Comparison of ENCODE assay signal across 8 mouse cellular contexts in the genomic region with DNA sequence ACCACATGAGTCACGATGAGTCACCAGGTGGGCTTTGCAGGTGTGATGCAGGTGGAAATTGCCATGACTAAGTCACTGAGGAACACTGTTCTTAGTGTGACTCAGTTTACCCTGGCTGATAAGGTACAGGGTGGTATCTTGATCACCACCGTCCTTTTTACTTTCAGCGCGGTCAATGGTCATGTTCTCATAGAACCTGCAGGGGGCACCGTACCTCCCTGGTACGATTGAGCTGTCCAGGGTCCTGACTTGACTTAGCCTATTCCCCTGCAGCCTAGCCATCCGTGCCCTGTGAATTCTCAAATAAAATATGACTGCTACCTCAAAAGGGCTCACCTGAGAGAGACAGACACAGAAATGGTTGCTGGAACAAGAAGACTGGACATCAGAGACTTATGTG. TPM values are rescaled to one million over a fixed set of nuclear protein-coding genes. Genes with fewer than 3 reads are reported as not detected.
DNase-seq lines count a peak whose midpoint lies in the region; ATAC-seq and TF ChIP-seq lines count a peak whose summit lies in the region.

No protein-coding gene starts in this region.

- H3K4me3 ChIP-seq in forebrain, embryonic 10.5 days: no peak overlapping the region
- no peak overlapping the region for H3K4me3 ChIP-seq in forebrain, embryonic 13.5 days
- no peak overlapping the region for H3K4me3 ChIP-seq in lung, embryonic 14.5 days (ENCODE audit: low read depth, low read length)

- peak; percentile 58 for DNase-seq in forebrain, embryonic 10.5 days (ENCODE audit: extremely low spot score, low spot score)
- peak; percentile 20 for DNase-seq in ovary, postnatal 10 days (ENCODE audit: low spot score)
- DNase-seq in ovary, adult 18-20 months (ENCODE audit: low spot score): no peak
- peak; percentile 85 for DNase-seq in forelimb bud, embryonic 11.5 days (ENCODE audit: low read depth, low spot score)
- DNase-seq in lung, embryonic 14.5 days: peak; percentile 93
- DNase-seq in thymus, postnatal 4 days: peak; percentile 75
- DNase-seq in frontal cortex, postnatal 25 days (ENCODE audit: low spot score in 2 of 2): no peak

- no peak overlapping the region for H3K27ac ChIP-seq in forebrain, embryonic 10.5 days
- no peak overlapping the region for H3K27ac ChIP-seq in forebrain, embryonic 13.5 days
- no peak overlapping the region for H3K27ac ChIP-seq in lung, embryonic 14.5 days (ENCODE audit: low read depth)

- H3K9ac ChIP-seq in forebrain, embryonic 13.5 days: no peak overlapping the region
- H3K9ac ChIP-seq in lung, embryonic 14.5 days: no peak overlapping the region

- no peaks in the 10 kb centered on the region for H3K9me3 ChIP-seq in forebrain, embryonic 10.5 days
- H3K9me3 ChIP-seq in forebrain, embryonic 13.5 days (replicated peaks): no peaks in the 10 kb centered on the region
- no peaks in the 10 kb centered on the region for H3K9me3 ChIP-seq in lung, embryonic 14.5 days (ENCODE audit: low read depth, low read length)

- peak; percentile 95 for TF ChIP-seq CTCF in lung, embryonic 14.5 days (IDR thresholded peaks at IDR 0.05; ENCODE audit: low read depth)

- H3K27me3 ChIP-seq in forebrain, embryonic 10.5 days (ENCODE audit: poor library complexity, severe bottlenecking): peaks cover 83% of the 10 kb centered on the region
- H3K27me3 ChIP-seq in forebrain, embryonic 13.5 days: peaks cover 62% of the 10 kb centered on the region
- peaks cover 49% of the 10 kb centered on the region for H3K27me3 ChIP-seq in lung, embryonic 14.5 days (ENCODE audit: insufficient read depth, low read length)

- 11% methylated on average over 7 of the region's 7 CpGs for WGBS in forebrain, embryonic 10.5 days
- WGBS in forebrain, embryonic 13.5 days: 15% methylated on average over 7 of the region's 7 CpGs
- 11% methylated on average over 7 of the region's 7 CpGs for WGBS in lung, embryonic 14.5 days

- H3K4me2 ChIP-seq in forebrain, embryonic 13.5 days: no peak overlapping the region
- no peak overlapping the region for H3K4me2 ChIP-seq in lung, embryonic 14.5 days

- H3K4me1 ChIP-seq in forebrain, embryonic 10.5 days: peaks cover 38% of the 10 kb centered on the region
- peaks cover 35% of the 10 kb centered on the region for H3K4me1 ChIP-seq in forebrain, embryonic 13.5 days
- no peaks in the 10 kb centered on the region for H3K4me1 ChIP-seq in lung, embryonic 14.5 days (ENCODE audit: insufficient read depth)

- no peaks in the 10 kb centered on the region for H3K36me3 ChIP-seq in forebrain, embryonic 10.5 days (replicated peaks)
- no peaks in the 10 kb centered on the region for H3K36me3 ChIP-seq in forebrain, embryonic 13.5 days (ENCODE audit: poor library complexity, severe bottlenecking)
- no peaks in the 10 kb centered on the region for H3K36me3 ChIP-seq in lung, embryonic 14.5 days (ENCODE audit: insufficient read depth)

- ATAC-seq in forebrain, embryonic 13.5 days: no peak
- ATAC-seq in lung, embryonic 14.5 days (ENCODE audit: insufficient read depth): no peak

RNA-seq across cellular contexts. Expression of a gene that starts 8.4 kb away (rescaled TPM):
- 4.5 TPM in 2 replicates for polyA plus RNA-seq in forebrain, embryonic 10.5 days (2016; fragmentation: Nextera tagmentation; extraction: Ambion mirVana)
- 10.6 and 12.0 TPM in 2 replicates for polyA plus RNA-seq in forebrain, embryonic 13.5 days (2015; fragmentation: Nextera tagmentation; extraction: Ambion mirVana)
- 26.2 and 29.6 TPM in 2 replicates for polyA plus RNA-seq in lung, embryonic 14.5 days (2014; fragmentation: Nextera tagmentation; extraction: Ambion mirVana)

RNA-seq across cellular contexts. Expression of a gene that starts 14.2 kb away (rescaled TPM):
- 5.0 and 6.9 TPM in 2 replicates for polyA plus RNA-seq in forebrain, embryonic 10.5 days (2016; fragmentation: Nextera tagmentation; extraction: Ambion mirVana)
- 8.0 and 8.3 TPM in 2 replicates for polyA plus RNA-seq in forebrain, embryonic 13.5 days (2015; fragmentation: Nextera tagmentation; extraction: Ambion mirVana)
- polyA plus RNA-seq in lung, embryonic 14.5 days (2014; fragmentation: Nextera tagmentation; extraction: Ambion mirVana): 27.3 TPM in 2 replicates

RNA-seq across cellular contexts. Expression of a gene that starts 21.0 kb away (rescaled TPM):
- polyA plus RNA-seq in forebrain, embryonic 10.5 days (2016; fragmentation: Nextera tagmentation; extraction: Ambion mirVana): 15.1 and 15.5 TPM in 2 replicates
- 19.1 and 20.4 TPM in 2 replicates for polyA plus RNA-seq in forebrain, embryonic 13.5 days (2015; fragmentation: Nextera tagmentation; extraction: Ambion mirVana)
- 46.0 and 53.0 TPM in 2 replicates for polyA plus RNA-seq in lung, embryonic 14.5 days (2014; fragmentation: Nextera tagmentation; extraction: Ambion mirVana)

RNA-seq across cellular contexts. Expression of a gene that starts 49.6 kb away (rescaled TPM):
- polyA plus RNA-seq in forebrain, embryonic 10.5 days (2016; fragmentation: Nextera tagmentation; extraction: Ambion mirVana): 0.46 and 0.60 TPM in 2 replicates
- polyA plus RNA-seq in forebrain, embryonic 13.5 days (2015; fragmentation: Nextera tagmentation; extraction: Ambion mirVana): 1.1 and 1.3 TPM in 2 replicates
- polyA plus RNA-seq in lung, embryonic 14.5 days (2014; fragmentation: Nextera tagmentation; extraction: Ambion mirVana): 0.62 TPM in 2 replicates

Comparison
In these comparisons a context has a peak if more than half of its experiments do, and no peak if none do; other contexts are left out.
1. DNase-seq: peak in forebrain, embryonic 10.5 days (single experiment), ovary, postnatal 10 days (single experiment), forelimb bud, embryonic 11.5 days (single experiment), lung, embryonic 14.5 days (single experiment) and thymus, postnatal 4 days (single experiment); none in ovary, adult 18-20 months (single experiment) and frontal cortex, postnatal 25 days (0 of 2).